Comparison of ENCODE assay signal across 23 mouse cellular contexts in genomic region chr12:52769561-52769960, GRCm38 (mm10).
DNase-seq lines count a peak whose midpoint lies in the region; ATAC-seq lines count a peak whose summit lies in the region.
"Had no signal": no experiment of that assay in that cellular context is flagged by ENCODE, and none has a peak within 500 bp of the region (broad histone marks: within the 10 kb centered on the region; RNA-seq: fewer than 3 reads in every experiment).

No protein-coding gene starts in this region.

- no peak overlapping the region for H3K9ac ChIP-seq in hindbrain, embryonic 13.5 days
- H3K9ac ChIP-seq in midbrain, embryonic 12.5 days (replicated peaks) = no peak overlapping the region
- H3K9ac ChIP-seq in midbrain, embryonic 13.5 days (replicated peaks) = no peak overlapping the region
- no peak overlapping the region for H3K9ac ChIP-seq in hindbrain, embryonic 15.5 days
- H3K9ac ChIP-seq: embryonic facial prominence, embryonic 12.5 days; embryonic facial prominence, embryonic 15.5 days; forebrain, postnatal 0 days had no signal

- peaks cover 59% of the 10 kb centered on the region for H3K4me1 ChIP-seq in hindbrain, embryonic 10.5 days (replicated peaks)
- H3K4me1 ChIP-seq in hindbrain, embryonic 13.5 days (replicated peaks) = peaks cover 49% of the 10 kb centered on the region
- peaks cover 45% of the 10 kb centered on the region for H3K4me1 ChIP-seq in midbrain, embryonic 12.5 days
- peaks cover 53% of the 10 kb centered on the region for H3K4me1 ChIP-seq in midbrain, embryonic 13.5 days (replicated peaks)
- peaks cover 49% of the 10 kb centered on the region for H3K4me1 ChIP-seq in hindbrain, embryonic 15.5 days (replicated peaks)

- H3K9me3 ChIP-seq in hindbrain, embryonic 10.5 days = no peaks in the 10 kb centered on the region
- no peaks in the 10 kb centered on the region for H3K9me3 ChIP-seq in hindbrain, embryonic 13.5 days
- H3K9me3 ChIP-seq in midbrain, embryonic 12.5 days = no peaks in the 10 kb centered on the region
- H3K9me3 ChIP-seq in midbrain, embryonic 13.5 days = no peaks in the 10 kb centered on the region
- H3K9me3 ChIP-seq in hindbrain, embryonic 15.5 days = no peaks in the 10 kb centered on the region
- H3K9me3 ChIP-seq: embryonic facial prominence, embryonic 12.5 days; embryonic facial prominence, embryonic 15.5 days had no signal

- H3K4me2 ChIP-seq in hindbrain, embryonic 13.5 days = no peak overlapping the region
- H3K4me2 ChIP-seq in midbrain, embryonic 12.5 days (replicated peaks) = no peak overlapping the region
- no peak overlapping the region for H3K4me2 ChIP-seq in midbrain, embryonic 13.5 days (replicated peaks)
- no peak overlapping the region for H3K4me2 ChIP-seq in hindbrain, embryonic 15.5 days
- H3K4me2 ChIP-seq: embryonic facial prominence, embryonic 12.5 days; embryonic facial prominence, embryonic 15.5 days; heart, embryonic 11.5 days had no signal

- 23% methylated on average over 3 of the region's 3 CpGs for WGBS in hindbrain, embryonic 10.5 days
- 16% methylated on average over 3 of the region's 3 CpGs for WGBS in hindbrain, embryonic 13.5 days
- WGBS in midbrain, embryonic 12.5 days = 26% methylated on average over 3 of the region's 3 CpGs
- WGBS in midbrain, embryonic 13.5 days = 25% methylated on average over 3 of the region's 3 CpGs
- WGBS in hindbrain, embryonic 15.5 days = 13% methylated on average over 3 of the region's 3 CpGs

- H3K27me3 ChIP-seq in hindbrain, embryonic 10.5 days (ENCODE audit: insufficient read depth, poor library complexity, severe bottlenecking) = no peaks in the 10 kb centered on the region
- no peaks in the 10 kb centered on the region for H3K27me3 ChIP-seq in hindbrain, embryonic 13.5 days
- H3K27me3 ChIP-seq in midbrain, embryonic 12.5 days = no peaks in the 10 kb centered on the region
- H3K27me3 ChIP-seq in midbrain, embryonic 13.5 days = no peaks in the 10 kb centered on the region
- no peaks in the 10 kb centered on the region for H3K27me3 ChIP-seq in hindbrain, embryonic 15.5 days
- H3K27me3 ChIP-seq: embryonic facial prominence, embryonic 12.5 days; embryonic facial prominence, embryonic 15.5 days had no signal

- H3K27ac ChIP-seq in hindbrain, embryonic 10.5 days = 0 out of 2 replicates have a peak overlapping the region, but pooled peaks have one; percentile 26
- H3K27ac ChIP-seq in hindbrain, embryonic 13.5 days = no peak overlapping the region
- H3K27ac ChIP-seq in midbrain, embryonic 12.5 days (replicated peaks) = no peak overlapping the region
- no peak overlapping the region for H3K27ac ChIP-seq in midbrain, embryonic 13.5 days
- H3K27ac ChIP-seq in hindbrain, embryonic 15.5 days (replicated peaks) = 0 out of 2 replicates have a peak overlapping the region, but pooled peaks have one; percentile 30
- H3K27ac ChIP-seq: embryonic facial prominence, embryonic 12.5 days; embryonic facial prominence, embryonic 15.5 days; gastrocnemius, adult 2 months had no signal

- H3K4me3 ChIP-seq in hindbrain, embryonic 10.5 days = no peak overlapping the region
- no peak overlapping the region for H3K4me3 ChIP-seq in hindbrain, embryonic 13.5 days
- no peak overlapping the region for H3K4me3 ChIP-seq in midbrain, embryonic 12.5 days
- no peak overlapping the region for H3K4me3 ChIP-seq in midbrain, embryonic 13.5 days (replicated peaks)
- no peak overlapping the region for H3K4me3 ChIP-seq in hindbrain, embryonic 15.5 days
- H3K4me3 ChIP-seq: embryonic facial prominence, embryonic 12.5 days; embryonic facial prominence, embryonic 15.5 days; gastrocnemius, adult 2 months had no signal

- no peaks in the 10 kb centered on the region for H3K36me3 ChIP-seq in hindbrain, embryonic 10.5 days
- no peaks in the 10 kb centered on the region for H3K36me3 ChIP-seq in hindbrain, embryonic 13.5 days
- no peaks in the 10 kb centered on the region for H3K36me3 ChIP-seq in midbrain, embryonic 12.5 days
- H3K36me3 ChIP-seq in midbrain, embryonic 13.5 days = no peaks in the 10 kb centered on the region
- no peaks in the 10 kb centered on the region for H3K36me3 ChIP-seq in hindbrain, embryonic 15.5 days
- H3K36me3 ChIP-seq: embryonic facial prominence, embryonic 12.5 days; embryonic facial prominence, embryonic 15.5 days had no signal

- ATAC-seq in hindbrain, embryonic 13.5 days (ENCODE audit: low FRiP score) = no peak
- peak; percentile 44; the same call in 1 of the 2 replicates for ATAC-seq in midbrain, embryonic 12.5 days (ENCODE audit: low FRiP score, low read depth)
- ATAC-seq in midbrain, embryonic 13.5 days = no peak
- ATAC-seq in hindbrain, embryonic 15.5 days (ENCODE audit: low FRiP score, low read depth) = no peak
- ATAC-seq: CD4-positive, CD25-positive, alpha-beta regulatory T cell, adult 4 months; forebrain, embryonic 14.5 days; forebrain, postnatal 0 days; inflammation-experienced regulatory T-cells, adult 6 months; intestine, embryonic 16.5 days had no signal

- no peak for DNase-seq in hindbrain, embryonic 10.5 days (ENCODE audit: low spot score)
- no peak for DNase-seq in c-Kit-positive CD71-positive TER-119-positive erythroid progenitor cells, embryonic 14.5 days (ENCODE audit: low spot score)
- DNase-seq: adrenal gland, adult 2 months; adrenal gland, postnatal 14 days; cerebellum, adult 11-12 months; cerebellum, adult 8-10 months; cerebellum, postnatal 14 days; forebrain, postnatal 0 days; gastrocnemius, adult 2 months; gastrocnemius, postnatal 14 days; heart, adult 11 months; kidney, adult 18-20 months had no signal

Comparison
In these comparisons a context has a peak if more than half of its experiments do, and no peak if none do; other contexts are left out.
1. H3K27ac ChIP-seq: peak in hindbrain, embryonic 10.5 days (single experiment) and hindbrain, embryonic 15.5 days (single experiment); none in hindbrain, embryonic 13.5 days (single experiment), midbrain, embryonic 12.5 days (single experiment) and midbrain, embryonic 13.5 days (single experiment).